Mouse (Mus musculus): ENCODE measurements around the gene Copg2. TPM values are rescaled to one million over a fixed set of nuclear protein-coding genes. Genes with fewer than 3 reads are reported as not detected.

Gene Copg2
- polyA plus RNA-seq, 1 experiment from 2014 or later: 21.1 TPM

MicroRNAs encoded within 50 kb of the gene (microRNA counts, 519-probe panel; counts per million panel counts)
- microRNA mmu-miR-335-3p (473 counts per million, percentile 71 among the panel's probes with 10 or more counts), microRNA mmu-miR-335-5p (6,705 counts per million, percentile 92 among the panel's probes with 10 or more counts)

Small RNA genes lying within 50 kb of the gene (microRNA-seq; reads per million reads assigned to microRNA genes)
- 20,575 reads per million, percentile 96 among the genes with 10 or more reads in this experiment for gene Mir335 (ENCODE audit: borderline number of aligned reads)

Other genes with a start within 250 kb of the Copg2 start
- 14.1 and 15.0 TPM in 2 replicates for gene Cep41, start 203.0 kb downstream of the Copg2 start, polyA plus RNA-seq (2015; fragmentation: Nextera tagmentation; extraction: Ambion mirVana)
- 55.0 and 63.2 TPM in 2 replicates for gene Mest, start 173.2 kb downstream of the Copg2 start, polyA plus RNA-seq (2015; fragmentation: Nextera tagmentation; extraction: Ambion mirVana)
- 0.10 and 0.39 TPM in 2 replicates for gene Tsga13, start 18.8 kb upstream of the Copg2 start, polyA plus RNA-seq (2015; fragmentation: Nextera tagmentation; extraction: Ambion mirVana)
- gene Klf14, start 62.3 kb upstream of the Copg2 start, polyA plus RNA-seq (2015; fragmentation: Nextera tagmentation; extraction: Ambion mirVana): 0.83 and 1.1 TPM in 2 replicates

Measured in thymus, postnatal 0 days (tissue).